Mouse (Mus musculus) common myeloid progenitor, adult 5-6 weeks (primary cell): ENCODE data around the gene Snapc1. TPM values are rescaled to one million over a fixed set of nuclear protein-coding genes. Genes with fewer than 3 reads are reported as not detected.

Source experiments
- ATAC-seq: replicated peaks from 2 replicates; pipeline ENCODE4 v1.8.0; 2016; ENCODE audit warnings: low read depth, mild to moderate bottlenecking, moderate TSS enrichment, inconsistent platforms; ENCODE audit not compliant: poor library complexity, severe bottlenecking
- total RNA-seq: library from RNA; stranded (forward); fragments of 200-1000, 187-1606 nt; gene quantifications from 2 replicates; pipeline ENCODE4 v1.2.3, GENCODE M21; 2017

Gene Snapc1
- total RNA-seq, 1 experiment from 2014 or later, result 17.1 TPM

DNA sequence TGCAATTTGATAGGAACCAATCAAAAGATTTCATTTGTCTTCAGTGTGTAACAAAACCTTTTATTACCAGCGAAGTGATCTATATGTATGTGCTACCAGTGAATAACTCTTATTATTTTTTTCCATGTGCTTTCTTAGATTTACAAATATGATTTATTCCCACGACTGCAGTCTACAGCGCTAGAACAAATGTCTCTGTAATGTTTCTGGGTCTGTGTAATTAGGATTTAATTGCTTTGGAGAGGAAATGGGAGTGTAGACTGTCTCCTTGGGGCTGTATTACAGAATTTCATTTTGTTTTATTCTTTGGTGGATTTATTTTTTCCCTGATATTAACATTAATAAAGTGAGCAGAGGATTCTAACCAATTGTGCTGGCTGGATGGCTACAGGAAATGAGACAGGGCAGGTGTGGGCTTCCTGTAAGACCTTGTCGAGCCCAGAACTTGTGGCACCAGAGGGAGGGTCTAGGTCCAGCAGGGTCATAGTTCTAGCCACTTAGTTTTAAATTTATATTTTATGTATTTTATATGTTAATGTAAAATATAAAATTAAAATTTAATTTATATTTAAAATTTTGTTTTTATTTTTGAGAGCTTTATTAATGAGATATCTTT is 24.2 kb downstream of the Snapc1 start:
- ATAC-seq, result no peak

DNA sequence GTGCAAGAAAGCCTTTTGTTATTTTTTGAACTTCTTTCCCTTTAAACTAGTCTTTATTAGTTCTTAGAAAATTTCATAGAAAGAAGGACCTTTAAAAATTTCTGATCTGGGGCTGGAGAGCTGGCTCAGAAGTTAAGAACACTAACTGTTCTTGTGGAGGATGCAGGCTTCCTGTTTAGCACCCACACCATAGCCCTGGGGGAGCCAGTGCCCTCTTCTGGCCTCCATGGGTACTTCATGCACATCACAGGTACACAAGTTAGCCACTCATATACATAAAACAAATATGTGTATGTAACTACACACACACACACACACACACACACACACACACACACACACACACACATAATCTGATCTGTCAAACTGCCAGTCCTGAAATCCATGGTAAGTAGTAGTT is 25.3 kb downstream of the Snapc1 start:
- ATAC-seq, result peak; percentile 92

DNA sequence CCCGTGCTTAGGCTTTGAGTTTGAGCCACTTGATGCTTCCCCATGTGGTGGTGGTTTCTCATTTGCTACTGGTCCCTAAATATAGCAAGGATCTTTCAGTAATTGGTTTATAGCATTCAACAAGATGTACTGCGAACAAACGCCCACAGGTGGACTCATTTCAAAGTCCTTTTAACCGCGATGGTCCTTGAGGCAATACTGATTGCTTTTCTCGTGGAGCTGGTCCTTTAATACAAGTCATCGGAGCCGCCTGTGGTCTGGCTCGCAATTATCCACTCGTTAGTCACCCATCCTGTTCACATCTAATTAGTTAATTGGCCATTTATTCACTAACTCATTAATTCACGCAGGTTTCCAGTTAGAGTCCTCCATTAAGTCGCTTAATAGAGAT is 32.6 kb downstream of the Snapc1 start:
- no peak for ATAC-seq

DNA sequence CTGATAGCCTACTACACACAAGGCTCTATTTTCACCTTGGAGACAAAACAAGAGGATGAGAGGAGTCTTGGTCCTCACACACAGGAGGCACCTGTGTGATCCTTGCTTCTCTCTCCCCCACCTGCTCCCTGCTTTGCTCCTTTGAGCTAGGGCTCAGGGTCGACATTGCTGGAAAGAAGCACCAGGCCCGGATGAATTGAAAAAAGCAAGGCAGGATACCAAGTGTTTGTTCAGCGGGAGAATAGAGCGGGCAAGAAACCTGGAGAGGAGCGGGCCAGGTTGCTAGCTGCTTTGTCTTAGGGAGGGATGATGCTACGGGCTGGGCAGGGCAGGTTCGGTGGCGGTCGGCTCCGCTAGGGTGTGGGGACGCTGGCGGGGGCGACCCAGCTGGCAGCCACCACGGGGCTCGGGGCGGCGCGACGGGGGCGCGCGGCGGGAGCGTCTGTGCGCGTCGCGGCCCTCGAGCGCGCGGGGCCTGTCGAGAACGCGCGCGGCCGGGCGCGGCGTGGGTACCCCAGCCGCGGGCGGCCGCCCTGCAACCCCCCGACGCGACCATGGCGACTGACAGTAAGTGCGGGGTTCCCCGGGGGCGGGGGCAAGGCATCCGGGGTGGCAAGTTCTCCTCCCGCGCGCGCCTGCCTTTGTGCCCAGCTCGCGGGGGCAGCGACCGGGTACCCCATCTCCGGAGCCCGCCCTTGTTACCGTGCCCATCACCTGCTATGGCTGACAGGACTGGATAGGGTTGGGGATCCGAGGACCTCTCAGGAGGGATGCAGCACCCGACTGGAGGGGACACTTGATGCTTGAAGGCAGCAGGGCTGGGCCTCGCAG is 33.2 kb downstream of the Snapc1 start, which contains the start of gene Syt16:
Gene Syt16 (plus strand): TSS at position 365 of the 831 bp plus-strand sequence.
- ATAC-seq, result peak; percentile 45; the same call in 1 of the 2 replicates

DNA sequence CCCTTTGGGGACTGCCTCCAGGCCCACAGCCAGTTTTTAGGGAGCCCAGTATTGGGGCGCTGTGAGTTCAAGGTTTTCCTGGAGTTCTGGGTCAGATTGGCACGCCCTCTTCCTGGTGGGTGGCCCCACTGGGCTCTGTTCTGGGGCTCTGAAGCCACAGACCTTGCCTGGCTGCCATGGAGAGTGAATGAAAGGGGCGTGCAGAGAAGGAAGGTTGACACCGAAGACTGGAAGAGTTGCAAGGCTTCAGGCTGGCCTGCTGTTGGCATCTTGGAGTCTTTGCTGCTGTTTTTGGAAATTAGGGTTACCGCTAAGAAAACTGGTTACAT is 33.8 kb downstream of the Snapc1 start:
- ATAC-seq, result peak; percentile 50; the same call in 1 of the 2 replicates

DNA sequence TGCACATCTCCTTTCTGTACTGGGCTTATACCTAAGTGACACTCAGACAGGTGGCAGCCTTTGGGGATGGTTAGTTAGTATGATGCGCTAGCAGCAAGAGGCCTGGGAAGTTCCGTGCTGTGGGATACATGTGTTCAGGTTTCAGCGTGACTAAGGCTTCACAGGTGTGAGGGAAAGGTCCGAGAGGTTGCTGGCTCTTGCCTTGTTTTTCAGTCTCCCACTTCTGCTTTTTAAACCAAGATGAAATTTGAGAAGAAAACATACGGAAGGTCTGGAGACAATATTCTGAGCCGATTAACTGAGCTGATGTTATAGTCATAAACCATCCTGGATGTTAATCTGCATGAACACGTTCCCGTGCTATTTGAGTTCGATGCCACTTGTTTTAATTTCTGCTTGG is 38.2 kb downstream of the Snapc1 start:
- ATAC-seq, result no peak

DNA sequence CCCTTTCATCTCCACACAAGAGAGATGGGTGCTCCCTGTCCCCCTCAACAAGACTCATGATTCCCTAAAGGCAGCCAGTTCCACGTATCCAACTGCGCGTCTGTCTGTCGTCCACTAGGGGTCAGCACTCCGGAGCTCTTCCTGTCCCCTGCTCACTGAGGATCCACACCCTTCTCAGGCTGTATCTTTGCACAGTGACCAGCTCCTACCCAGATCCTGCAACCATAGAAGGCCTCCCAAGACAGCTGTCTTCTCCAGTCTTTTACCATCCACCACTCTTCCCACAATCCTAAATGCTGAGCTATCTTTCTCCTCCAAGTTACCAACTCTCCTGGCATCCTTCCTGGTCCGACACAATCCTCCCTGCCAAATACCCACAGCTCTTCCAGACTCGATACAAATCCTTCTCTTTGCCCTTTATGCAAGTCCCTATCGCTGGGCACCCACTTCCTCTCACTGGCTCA is 45.2 kb downstream of the Snapc1 start:
- peak; percentile 90 for ATAC-seq

DNA sequence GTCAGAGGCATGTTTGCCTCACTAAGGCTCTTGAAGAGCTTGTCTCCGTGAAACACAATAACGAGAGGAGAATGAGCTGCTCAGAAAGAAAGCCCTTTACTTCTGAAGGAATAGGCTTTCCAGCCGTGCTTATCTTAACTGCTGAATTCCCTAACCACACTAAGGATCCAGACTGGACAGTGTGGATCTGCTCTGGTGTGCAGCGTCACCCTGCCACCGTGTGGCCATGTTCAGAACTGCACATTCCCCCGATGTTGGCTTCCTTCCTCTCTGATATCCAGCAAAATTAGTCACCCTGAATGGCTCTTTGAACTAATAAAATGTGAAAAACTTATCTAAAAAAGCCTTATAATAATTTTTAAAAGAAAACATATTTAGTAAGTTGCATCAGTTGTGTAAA is 49.5 kb downstream of the Snapc1 start:
- ATAC-seq, result peak; percentile 81

DNA sequence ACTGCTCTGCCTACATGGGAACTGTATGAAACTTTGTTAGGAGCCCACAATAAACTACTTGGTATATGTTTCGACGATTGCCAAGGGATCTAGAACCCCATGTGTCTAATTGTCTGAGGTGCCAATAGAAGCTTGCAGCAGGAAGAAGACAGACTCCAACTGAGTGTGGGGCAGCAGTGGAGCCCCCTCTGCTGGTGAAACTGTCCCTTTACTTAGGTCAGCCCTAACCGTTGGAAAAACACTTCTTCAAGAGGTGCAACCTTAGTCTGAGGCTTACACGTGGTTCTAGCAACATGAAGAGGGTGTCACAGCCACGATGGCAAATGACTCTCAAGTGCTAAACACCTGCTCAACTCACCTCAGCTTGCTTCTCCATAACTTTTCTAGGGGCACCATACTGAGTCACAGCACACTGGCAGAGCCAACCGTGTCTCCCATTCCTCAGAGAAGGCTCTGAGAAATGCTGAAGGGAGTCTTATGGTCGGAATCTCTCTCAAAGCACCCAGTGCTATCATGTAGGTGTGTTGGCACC is 50.5 kb downstream of the Snapc1 start:
- peak; percentile 62 for ATAC-seq

DNA sequence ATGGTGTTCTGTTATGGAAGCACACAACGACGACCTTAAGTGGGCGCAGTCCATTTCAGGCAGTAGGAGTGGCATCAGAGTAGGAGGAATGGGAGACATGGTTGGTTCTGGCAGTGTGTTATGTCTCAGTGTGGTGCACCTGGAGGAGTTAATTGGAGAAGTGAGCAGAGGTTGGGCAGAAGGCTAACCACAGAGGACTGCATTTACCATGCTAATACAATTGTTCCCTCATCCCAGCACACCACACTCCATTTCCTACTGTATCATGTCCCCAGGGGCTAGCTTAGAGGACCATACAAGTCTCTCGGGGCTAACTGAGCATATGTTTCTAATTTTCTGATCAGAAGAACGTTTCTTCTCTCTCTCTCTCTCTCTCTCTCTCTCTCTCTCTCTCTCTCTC is 51.2 kb downstream of the Snapc1 start:
- no peak for ATAC-seq

DNA sequence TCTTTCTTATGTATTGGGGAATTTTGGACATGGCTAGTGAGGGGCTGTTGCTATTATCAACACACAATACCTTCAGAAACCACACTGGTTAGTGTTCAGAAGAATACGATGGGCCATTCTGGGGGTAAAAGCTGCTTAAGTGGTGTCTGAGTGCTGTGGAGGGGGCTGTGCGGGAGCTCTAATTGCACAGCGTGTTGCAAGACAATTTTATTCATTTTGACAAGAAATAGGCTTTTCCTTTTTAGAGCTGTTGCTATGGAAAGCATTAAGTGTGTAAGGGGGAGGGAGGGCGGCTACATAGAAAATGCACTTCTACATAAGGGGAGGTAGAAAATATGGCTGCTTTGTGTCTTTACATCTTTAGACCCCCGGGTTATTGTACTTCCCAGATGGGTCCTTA is 59.0 kb downstream of the Snapc1 start:
- ATAC-seq, result no peak

DNA sequence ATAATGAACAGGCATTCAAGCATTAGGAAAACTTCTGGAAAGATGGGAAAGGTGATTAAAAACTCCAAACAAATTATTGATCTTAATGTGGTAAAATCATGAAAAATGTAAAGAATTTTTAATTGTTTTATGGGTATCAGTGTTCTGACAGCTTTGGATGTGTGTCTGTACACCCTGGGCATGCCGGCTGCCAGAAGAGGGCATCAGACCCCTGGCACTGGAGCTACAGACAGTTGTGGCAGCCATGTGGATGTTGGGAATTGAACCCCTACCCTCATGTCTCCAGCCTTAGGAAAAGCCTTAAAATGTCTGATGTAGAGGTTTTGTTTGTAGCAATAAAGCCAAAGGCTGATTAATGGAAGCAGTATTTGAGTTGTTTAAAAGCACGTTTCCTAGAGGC is 60.6 kb downstream of the Snapc1 start:
- no peak for ATAC-seq

Other genes starting within 250 kb of the Snapc1 start
- gene Hif1a, start 63.1 kb upstream of the Snapc1 start, total RNA-seq, result 52.3 and 59.7 TPM in 2 replicates
- not detected in 2 replicates for gene Gm49321, start 26.8 kb upstream of the Snapc1 start, total RNA-seq
- gene Syt16, start 33.2 kb downstream of the Snapc1 start, total RNA-seq, result not detected in 2 replicates